Mouse (Mus musculus) layer of hippocampus, adult 2 months (tissue): ENCODE data around the gene Medag. TPM values are rescaled to one million over a fixed set of nuclear protein-coding genes. Genes with fewer than 3 reads are reported as not detected.
A peak's percentile ranks its signal among the peaks of the same experiment; 100 is the strongest.

Source experiments
- DNase-seq, 2 experiments: peaks; one replicate each; pipeline ENCODE4 v3.0.0; 2022; ENCODE audit warnings: low spot score in 2 of 2
- H3K27ac ChIP-seq: fragments of 200-600 bp; 2 replicates; pipeline ENCODE4 v1.8.1; 2022
- H3K4me3 ChIP-seq: fragments of 200-600 bp; 2 replicates; pipeline ENCODE4 v1.8.1; 2022; ENCODE audit warnings: mild to moderate bottlenecking
- CTCF ChIP-seq: fragments of 200-600 bp; conservative IDR thresholded peaks from 2 replicates; pipeline ENCODE4 v1.8.1; 2022; ENCODE audit warnings: antibody characterized with exemption, mild to moderate bottlenecking, moderate library complexity
- total RNA-seq, 2 experiments: library from RNA; stranded (reverse); gene quantifications; 2 replicates each; pipeline ENCODE4 v1.2.3; 2021

The Medag gene
- total RNA-seq, 2 experiments from 2014 or later, result 3.9 to 4.0 TPM

DNA sequence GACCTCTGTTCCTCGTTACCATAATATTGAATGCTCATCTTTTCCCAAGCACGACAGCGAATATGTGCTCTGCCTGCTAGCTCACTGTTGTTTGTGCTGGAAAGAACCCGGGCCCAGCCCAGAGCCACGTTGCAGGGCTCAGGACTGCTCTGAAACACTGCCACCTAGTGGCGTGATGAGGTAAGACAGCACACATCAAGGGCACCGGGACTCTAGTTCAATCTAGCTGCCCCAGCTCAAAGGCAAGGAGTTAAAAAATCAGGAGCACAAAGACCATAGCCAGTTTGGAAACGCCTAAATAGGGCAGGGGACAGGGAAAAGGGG, 35.7 kb upstream of the Medag start:
- H3K4me3 ChIP-seq, result peak overlapping the region; percentile 17; the same call in 1 of the 2 replicates
- peak overlapping the region; percentile 52; the same call in 1 of the 2 replicates for H3K27ac ChIP-seq
- TF ChIP-seq CTCF, result peak; percentile 94
- DNase-seq, result peak; percentile 79 to 94

DNA sequence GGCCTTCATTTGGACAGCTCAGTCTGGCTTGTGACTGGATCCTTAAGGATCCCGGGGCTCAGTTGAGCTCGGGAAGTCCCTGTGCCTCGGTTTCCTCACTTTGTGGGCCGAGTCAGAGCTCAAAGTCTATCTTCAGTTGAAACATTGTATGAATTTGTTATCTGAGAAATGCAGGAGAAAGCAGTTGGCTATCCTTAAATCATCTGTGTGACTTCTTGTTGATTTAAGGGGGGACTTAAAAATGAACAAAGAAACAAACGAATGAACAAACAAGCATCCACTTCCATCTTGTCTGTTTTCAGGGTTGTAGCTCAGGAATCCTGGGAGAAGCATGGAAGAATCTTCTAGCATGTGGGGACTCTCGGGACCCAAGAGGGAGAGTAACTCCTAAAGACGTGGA, 35.2 kb upstream of the Medag start:
- Histone ChIP-seq H3K27ac (no peak overlapping the region), H3K4me3 (no peak overlapping the region)
- no peak for DNase-seq
- no peak for TF ChIP-seq CTCF

- H3K4me3 ChIP-seq, result no peak overlapping the region
- H3K27ac ChIP-seq, result no peak overlapping the region
- DNase-seq, result no peak
- TF ChIP-seq CTCF, result no peak
Measured at GRCm38 (mm10) chr5:149377253-149377652, 34.3 kb upstream of the Medag start.

DNA sequence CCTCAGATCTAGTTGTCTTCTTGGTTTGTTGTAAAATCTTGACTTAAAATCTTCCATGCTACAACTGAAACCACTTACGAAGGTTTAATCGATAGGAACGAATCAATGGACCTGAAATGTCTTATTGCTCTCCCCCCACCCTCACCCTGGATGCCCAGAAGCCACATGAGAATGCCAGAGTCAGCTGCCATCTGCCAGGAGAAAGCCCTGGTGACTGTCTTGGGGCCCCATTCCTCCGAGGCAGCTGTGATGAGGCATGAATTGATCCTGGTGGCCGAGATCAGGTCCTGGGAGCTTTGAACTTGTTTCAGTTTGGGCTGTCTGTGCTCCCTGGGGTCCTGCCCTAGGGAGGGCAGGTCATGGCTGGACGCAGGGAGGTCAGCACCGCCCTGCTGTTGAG, 33.0 kb upstream of the Medag start:
- DNase-seq, result no peak
- no peak for TF ChIP-seq CTCF
- no peak overlapping the region for H3K27ac ChIP-seq
- H3K4me3 ChIP-seq, result no peak overlapping the region

- no peak for TF ChIP-seq CTCF
- no peak overlapping the region for H3K4me3 ChIP-seq
- peak in 1 of 2 experiments; percentile 54 for DNase-seq
- peak overlapping the region; percentile 73; the same call in 1 of the 2 replicates for H3K27ac ChIP-seq
Measured at GRCm38 (mm10) chr5:149379131-149379784, 32.3 kb upstream of the Medag start.

DNA sequence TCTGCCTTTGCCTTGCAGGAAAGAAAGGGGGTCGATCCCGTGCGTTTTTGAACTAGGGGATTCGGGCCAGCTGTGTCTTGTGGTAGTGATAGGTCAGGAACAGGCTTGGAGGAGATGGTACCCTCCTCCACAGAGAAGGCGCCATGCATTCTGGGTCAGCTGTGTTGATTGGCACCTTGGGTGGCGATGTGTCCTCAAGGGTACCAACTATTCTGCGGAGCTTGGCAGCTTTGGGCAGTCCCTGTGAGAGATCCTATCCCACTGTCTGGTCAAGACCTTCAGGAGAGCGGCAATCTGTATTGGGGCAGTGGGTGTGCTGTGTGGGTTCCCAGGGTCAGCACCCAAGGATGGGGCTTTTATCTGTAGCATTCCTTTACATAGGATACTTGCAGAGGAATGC, 31.7 kb upstream of the Medag start:
- peak overlapping the region; percentile 73; the same call in 1 of the 2 replicates for H3K27ac ChIP-seq
- TF ChIP-seq CTCF, result no peak
- no peak overlapping the region for H3K4me3 ChIP-seq
- no peak for DNase-seq

DNA sequence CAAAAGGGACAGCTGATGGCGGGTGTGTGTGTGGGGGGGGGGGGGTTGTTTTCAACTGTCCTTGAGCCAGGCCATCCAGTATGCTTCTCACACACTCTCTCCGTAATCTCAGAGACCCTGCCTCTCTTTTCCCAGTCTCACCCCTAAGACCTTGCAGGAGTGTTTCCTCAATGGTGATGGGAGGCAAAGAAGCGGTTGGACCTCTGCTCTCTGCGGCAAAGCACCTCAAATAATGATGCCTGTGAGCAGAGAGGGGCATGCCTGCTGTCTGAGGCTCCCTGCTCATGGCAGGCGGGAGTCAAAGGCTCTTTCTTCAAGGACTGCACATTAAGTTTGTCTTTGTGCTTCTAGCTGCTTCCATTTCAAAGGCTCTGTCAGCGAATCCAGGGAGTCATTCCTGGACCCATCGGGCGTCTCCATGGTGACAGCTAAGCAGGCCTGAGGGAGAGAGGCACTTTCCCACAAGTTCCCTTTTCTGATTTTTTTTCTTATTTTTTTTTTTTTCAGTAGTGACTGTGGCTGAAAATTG, 31.1 kb upstream of the Medag start:
- peak; percentile 46 to 72 for DNase-seq
- no peak overlapping the region for H3K4me3 ChIP-seq
- peak overlapping the region; percentile 73 for H3K27ac ChIP-seq
- no peak for TF ChIP-seq CTCF

GRCm38 (mm10) chr5:149381948-149382347, 29.6 kb upstream of the Medag start:
- TF ChIP-seq CTCF, result no peak
- H3K27ac ChIP-seq, result no peak overlapping the region
- no peak for DNase-seq

DNA sequence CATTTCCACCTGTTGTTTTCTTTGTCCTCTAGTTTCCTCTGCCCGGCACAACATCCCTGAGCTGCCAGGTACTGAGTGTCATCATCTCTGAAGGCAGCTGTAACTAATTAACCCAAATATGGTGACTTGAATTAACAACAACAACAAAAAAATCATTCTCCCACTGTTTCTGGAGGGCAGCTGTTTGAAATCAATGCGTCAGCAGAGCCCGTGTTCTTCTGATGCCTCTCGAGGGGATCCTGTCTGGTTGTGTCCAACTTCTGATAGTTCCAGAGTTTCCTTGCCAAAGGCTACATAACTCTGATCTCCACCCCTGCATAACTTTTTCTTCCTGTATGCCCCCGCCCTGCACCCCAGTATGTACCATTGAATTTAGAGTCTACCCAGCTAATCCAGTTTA, 28.9 kb upstream of the Medag start:
- Histone ChIP-seq H3K4me3 (no peak overlapping the region), H3K27ac (no peak overlapping the region)
- TF ChIP-seq CTCF, result no peak
- no peak for DNase-seq

More at GRCm38 (mm10) chr5:149381948-149382347, 29.6 kb upstream of the Medag start:
- no peak overlapping the region for H3K4me3 ChIP-seq

DNA sequence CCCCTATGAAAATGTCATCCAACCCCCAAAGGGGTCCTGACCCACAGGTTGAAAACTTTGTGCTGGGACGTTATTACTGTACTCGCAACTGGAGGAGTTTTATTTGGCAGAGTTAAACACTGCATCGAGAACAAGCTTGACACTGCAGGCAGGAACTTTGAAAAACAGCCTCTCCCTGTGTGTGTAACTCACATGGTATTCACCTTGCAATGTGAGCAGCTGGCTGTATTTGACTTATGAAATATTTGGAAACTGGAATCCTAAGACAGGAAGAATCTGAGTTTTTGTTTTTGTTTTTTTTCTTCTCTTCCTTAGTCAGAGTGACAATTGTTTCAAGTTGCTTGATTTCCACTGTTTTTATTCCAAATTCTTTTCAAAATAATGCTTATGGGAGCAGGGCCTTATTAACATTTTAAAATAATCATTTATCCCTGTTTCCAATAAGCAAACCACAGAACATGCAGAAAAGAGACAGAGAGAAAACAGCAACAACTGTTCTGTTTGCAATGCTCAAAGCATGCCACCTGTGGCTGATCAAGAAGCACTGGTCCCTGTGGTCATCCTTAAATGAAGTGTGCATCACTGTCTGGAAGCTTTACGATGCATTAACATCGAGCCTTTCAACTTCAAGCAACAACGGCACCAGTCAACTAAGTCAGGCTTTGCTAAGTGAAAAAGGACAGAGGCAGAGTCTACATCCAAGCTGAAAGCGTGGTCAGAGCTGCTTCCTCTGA, 26.2 kb upstream of the Medag start:
- Histone ChIP-seq H3K4me3 (no peak overlapping the region), H3K27ac (no peak overlapping the region)
- no peak for DNase-seq

DNA sequence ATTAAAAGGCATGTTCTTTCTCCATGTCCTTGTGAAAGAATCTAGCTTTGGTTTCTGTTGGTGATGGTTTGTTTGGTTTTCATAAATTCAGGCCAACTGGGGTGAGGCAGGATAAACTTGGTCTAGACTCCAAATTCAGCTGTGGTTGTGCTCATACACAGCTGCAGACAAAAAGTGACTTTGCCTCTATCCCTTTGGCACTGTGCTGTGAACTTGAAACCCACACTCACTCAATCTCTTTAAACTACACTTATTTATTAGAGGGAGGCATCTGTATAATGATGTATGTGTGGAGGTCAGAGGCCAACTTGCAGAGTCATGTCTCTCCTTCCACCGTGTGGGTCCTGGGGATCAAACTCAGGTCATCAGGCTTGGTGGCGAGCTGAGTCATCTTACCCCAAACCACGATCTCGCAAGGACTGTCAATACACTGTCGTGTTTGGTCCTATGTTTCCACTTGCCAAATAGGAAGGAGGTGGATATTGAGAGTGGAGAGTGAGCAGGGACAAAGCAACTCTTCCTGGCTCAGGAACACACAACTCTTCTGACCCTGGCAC, 25.2 kb upstream of the Medag start:
- Histone ChIP-seq H3K4me3 (no peak overlapping the region), H3K27ac (no peak overlapping the region)
- no peak for TF ChIP-seq CTCF
- no peak for DNase-seq

More for the DNA sequence above, 26.2 kb upstream of the Medag start:
- no peak for TF ChIP-seq CTCF

DNA sequence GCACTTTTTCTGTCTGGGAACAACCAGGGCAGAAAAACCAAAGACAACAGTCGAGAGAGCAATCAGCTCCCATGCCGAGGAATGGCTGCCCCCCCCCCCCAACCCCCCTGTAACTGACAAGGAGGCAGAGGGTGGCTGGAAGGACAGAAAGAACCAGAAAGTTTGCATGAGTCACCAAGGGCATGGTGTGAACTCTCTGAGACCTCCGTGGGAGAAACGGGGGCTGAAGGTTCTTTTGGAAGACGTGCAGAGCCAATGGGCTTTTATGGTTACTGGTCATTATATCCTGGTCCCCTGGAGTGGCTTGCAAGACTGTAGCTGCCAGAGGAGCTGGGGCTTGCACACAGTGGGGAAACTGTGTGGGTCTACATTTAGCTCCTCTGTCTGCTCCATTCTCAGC, 22.6 kb upstream of the Medag start:
- Histone ChIP-seq H3K27ac (no peak overlapping the region), H3K4me3 (no peak overlapping the region)
- no peak for DNase-seq
- no peak for TF ChIP-seq CTCF

- no peak overlapping the region for H3K27ac ChIP-seq
- no peak for TF ChIP-seq CTCF
- no peak overlapping the region for H3K4me3 ChIP-seq
- no peak for DNase-seq
Measured at GRCm38 (mm10) chr5:149389548-149390211, 21.9 kb upstream of the Medag start.
